Mouse (Mus musculus): Measurements from ENCODE around the gene Olfr98. TPM values are rescaled to one million over a fixed set of nuclear protein-coding genes. Genes with fewer than 3 reads are reported as not detected.
"Not testable (repeated sequence)": the region's sequence is repeated elsewhere in the genome, so short reads cannot be mapped to it uniquely, and the experiment has no call there.

Olfr98 gene
- polyA plus RNA-seq, 1 experiment from 2014 or later = not detected

DNA sequence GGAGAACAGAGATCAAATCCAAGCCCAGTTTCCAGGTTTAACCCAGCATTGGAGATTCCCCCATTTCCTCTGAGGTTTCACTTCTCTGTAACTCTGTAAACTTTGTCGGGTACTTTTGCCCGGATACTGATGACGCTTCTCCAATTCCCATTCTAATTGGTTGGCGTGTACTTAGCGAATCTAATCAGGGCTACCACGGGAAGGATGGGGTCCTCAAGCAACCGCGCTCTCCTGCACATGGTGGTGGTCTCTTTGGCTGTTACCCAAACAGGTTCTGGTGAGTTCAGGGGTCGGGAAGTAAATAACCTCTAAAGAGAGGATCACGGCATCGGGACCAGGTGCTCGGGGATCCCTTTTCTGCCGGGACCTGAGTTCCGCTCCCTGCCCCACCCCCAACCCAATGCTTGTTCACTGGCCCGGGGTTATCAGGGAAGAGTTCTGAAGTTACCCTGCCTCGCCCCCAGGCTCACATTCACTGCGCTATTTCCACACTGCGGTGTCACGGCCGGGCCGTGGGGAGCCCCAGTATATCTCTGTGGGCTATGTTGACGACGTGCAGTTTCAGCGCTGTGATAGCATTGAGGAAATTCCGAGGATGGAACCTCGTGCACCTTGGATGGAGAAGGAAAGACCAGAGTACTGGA lies 6.6 kb upstream of the Olfr98 start, which contains the start of gene H2-M3:
Gene H2-M3, plus strand, starts transcription at position 163 of the 644 bp plus-strand sequence.
- Histone ChIP-seq H3K27ac (ENCODE audit: low read length) (no peak within 1 kb of the TSS), H3K4me3 (ENCODE audit: low read depth, low read length) (peak within 1 kb of the TSS; percentile 44), H3K9me3 (ENCODE audit: control insufficient read depth, low read depth, low read length) (no peaks in the 10 kb centered on the region), H3K9ac (replicated peaks; ENCODE audit: low read depth, low read length) (no peak within 1 kb of the TSS), H3K4me2 (replicated peaks; ENCODE audit: low read depth, low read length) (peak within 1 kb of the TSS; percentile 91), H3K36me3 (ENCODE audit: control insufficient read depth, insufficient read depth, low read length) (no peaks in the 10 kb centered on the region), H3K27me3 (ENCODE audit: control insufficient read depth, insufficient read depth, low read length) (no peaks in the 10 kb centered on the region), H3K4me1 (ENCODE audit: control insufficient read depth, insufficient read depth, low read length) (no peaks in the 10 kb centered on the region)
- WGBS = 4% methylated on average over 26 of the region's 26 CpGs
- ATAC-seq (ENCODE audit: insufficient number of reproducible peaks, insufficient read depth, low FRiP score, low read depth) = peak; percentile 95

DNA sequence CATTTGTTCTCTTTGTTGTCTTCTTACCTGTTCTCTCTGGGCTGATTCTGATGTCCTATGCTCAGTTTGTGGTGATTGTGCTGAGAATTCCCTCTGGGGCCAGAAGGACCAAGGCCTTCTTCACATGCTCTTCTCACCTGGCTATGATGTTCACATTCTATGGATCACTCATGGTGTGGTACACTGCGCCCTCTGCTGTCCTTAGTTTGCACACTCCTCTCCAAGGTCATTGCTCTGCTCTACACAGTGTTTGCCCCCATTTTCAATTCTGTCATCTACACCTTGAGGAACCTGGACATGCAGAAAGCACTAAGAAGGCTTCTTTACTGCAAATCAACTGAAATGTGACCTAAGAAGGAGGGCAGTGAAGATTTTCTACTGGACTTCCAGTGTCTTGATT lies 13.0 kb downstream of the Olfr98 start:
- Histone ChIP-seq H3K9ac (replicated peaks; ENCODE audit: low read depth, low read length) (no peak overlapping the region), H3K27ac (ENCODE audit: low read length) (no peak overlapping the region), H3K9me3 (ENCODE audit: control insufficient read depth, low read depth, low read length) (no peaks in the 10 kb centered on the region), H3K4me1 (ENCODE audit: control insufficient read depth, insufficient read depth, low read length) (no peaks in the 10 kb centered on the region), H3K27me3 (ENCODE audit: control insufficient read depth, insufficient read depth, low read length) (no peaks in the 10 kb centered on the region), H3K4me2 (replicated peaks; ENCODE audit: low read depth, low read length) (no peak overlapping the region), H3K36me3 (ENCODE audit: control insufficient read depth, insufficient read depth, low read length) (no peaks in the 10 kb centered on the region), H3K4me3 (ENCODE audit: low read depth, low read length) (no peak overlapping the region)
- no peak for ATAC-seq (ENCODE audit: insufficient number of reproducible peaks, insufficient read depth, low FRiP score, low read depth)
- WGBS = 7% methylated on average over 1 of the region's 1 CpGs

DNA sequence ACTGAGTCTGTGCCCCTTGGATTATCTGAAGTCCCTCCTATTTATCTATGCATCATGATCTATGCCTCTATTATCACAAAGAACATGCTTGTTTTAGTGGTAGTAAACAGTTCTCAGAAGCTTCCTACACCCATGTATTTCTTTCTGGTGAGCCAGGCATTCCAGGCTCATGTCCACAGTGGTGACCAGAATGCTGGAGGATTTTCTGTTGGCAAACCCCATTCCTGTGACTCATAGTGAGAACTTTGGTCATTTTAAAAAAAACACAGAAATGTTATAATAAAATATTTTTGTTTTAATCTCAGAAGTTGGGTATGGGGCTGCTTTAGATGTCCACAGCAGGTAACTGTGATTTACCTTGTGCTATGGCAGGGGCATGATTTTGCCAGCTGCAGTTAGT lies 14.1 kb downstream of the Olfr98 start:
- Histone ChIP-seq H3K4me3 (ENCODE audit: low read depth, low read length) (no peak overlapping the region), H3K4me1 (ENCODE audit: control insufficient read depth, insufficient read depth, low read length) (no peaks in the 10 kb centered on the region), H3K27ac (ENCODE audit: low read length) (no peak overlapping the region), H3K9ac (replicated peaks; ENCODE audit: low read depth, low read length) (no peak overlapping the region), H3K9me3 (ENCODE audit: control insufficient read depth, low read depth, low read length) (no peaks in the 10 kb centered on the region), H3K36me3 (ENCODE audit: control insufficient read depth, insufficient read depth, low read length) (no peaks in the 10 kb centered on the region), H3K27me3 (ENCODE audit: control insufficient read depth, insufficient read depth, low read length) (no peaks in the 10 kb centered on the region), H3K4me2 (replicated peaks; ENCODE audit: low read depth, low read length) (no peak overlapping the region)
- no peak for ATAC-seq (ENCODE audit: insufficient number of reproducible peaks, insufficient read depth, low FRiP score, low read depth)

DNA sequence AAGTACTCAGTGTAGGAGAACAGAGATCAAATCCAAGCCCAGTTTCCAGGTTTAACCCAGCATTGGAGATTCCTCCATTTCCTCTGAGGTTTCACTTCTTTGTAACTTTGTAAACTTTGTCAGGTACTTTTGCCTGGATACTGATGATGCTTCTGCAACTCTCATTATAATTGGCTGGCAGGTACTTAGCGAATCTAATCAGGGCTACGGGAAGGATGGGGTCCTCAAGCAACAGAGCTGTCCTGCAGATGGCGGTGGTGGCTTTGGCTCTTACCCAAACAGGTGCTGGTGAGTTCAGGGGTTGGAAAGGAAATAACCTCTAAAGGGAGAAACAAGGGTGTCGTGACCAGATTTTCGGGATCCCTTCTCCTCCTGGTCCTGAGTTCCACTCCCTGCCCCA lies 16.8 kb downstream of the Olfr98 start:
- Histone ChIP-seq H3K27ac (ENCODE audit: low read length) (no peak overlapping the region), H3K9me3 (ENCODE audit: control insufficient read depth, low read depth, low read length) (no peaks in the 10 kb centered on the region), H3K4me1 (ENCODE audit: control insufficient read depth, insufficient read depth, low read length) (no peaks in the 10 kb centered on the region), H3K4me3 (ENCODE audit: low read depth, low read length) (no peak overlapping the region), H3K27me3 (ENCODE audit: control insufficient read depth, insufficient read depth, low read length) (no peaks in the 10 kb centered on the region), H3K36me3 (ENCODE audit: control insufficient read depth, insufficient read depth, low read length) (no peaks in the 10 kb centered on the region), H3K9ac (replicated peaks; ENCODE audit: low read depth, low read length) (no peak overlapping the region), H3K4me2 (replicated peaks; ENCODE audit: low read depth, low read length) (no peak overlapping the region)
- peak; percentile 61; the same call in 1 of the 2 replicates for ATAC-seq (ENCODE audit: insufficient number of reproducible peaks, insufficient read depth, low FRiP score, low read depth)
- WGBS = 31% methylated on average over 5 of the region's 5 CpGs

DNA sequence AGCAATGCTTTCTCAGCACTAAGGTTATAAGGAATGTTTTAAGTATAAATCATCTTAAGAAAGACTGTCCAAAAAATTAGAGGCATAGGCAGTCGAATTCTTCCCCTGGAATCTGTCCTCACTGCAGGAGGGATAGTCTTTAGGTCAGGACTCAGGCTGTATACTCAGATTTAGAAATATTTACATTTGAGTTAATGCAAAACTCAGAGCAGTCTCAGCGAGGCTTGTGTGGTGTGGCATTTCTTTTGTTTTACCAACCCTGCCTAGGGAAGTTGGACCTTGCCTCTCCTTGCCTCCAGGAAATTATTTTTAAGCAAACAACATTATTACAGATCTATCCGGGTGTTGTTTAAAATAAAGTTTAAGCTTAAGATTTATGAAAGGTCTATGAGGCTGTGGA lies 21.4 kb downstream of the Olfr98 start:
- Histone ChIP-seq H3K4me3 (ENCODE audit: low read depth, low read length) (no peak overlapping the region), H3K36me3 (ENCODE audit: control insufficient read depth, insufficient read depth, low read length) (no peaks in the 10 kb centered on the region), H3K4me2 (replicated peaks; ENCODE audit: low read depth, low read length) (no peak overlapping the region), H3K4me1 (ENCODE audit: control insufficient read depth, insufficient read depth, low read length) (no peaks in the 10 kb centered on the region), H3K9ac (replicated peaks; ENCODE audit: low read depth, low read length) (no peak overlapping the region), H3K27ac (ENCODE audit: low read length) (no peak overlapping the region), H3K9me3 (ENCODE audit: control insufficient read depth, low read depth, low read length) (no peaks in the 10 kb centered on the region), H3K27me3 (ENCODE audit: control insufficient read depth, insufficient read depth, low read length) (no peaks in the 10 kb centered on the region)
- WGBS = 11% methylated on average over 3 of the region's 3 CpGs
- ATAC-seq (ENCODE audit: insufficient number of reproducible peaks, insufficient read depth, low FRiP score, low read depth) = 0 out of 2 replicates have a peak, but pooled peaks have one; percentile 46

DNA sequence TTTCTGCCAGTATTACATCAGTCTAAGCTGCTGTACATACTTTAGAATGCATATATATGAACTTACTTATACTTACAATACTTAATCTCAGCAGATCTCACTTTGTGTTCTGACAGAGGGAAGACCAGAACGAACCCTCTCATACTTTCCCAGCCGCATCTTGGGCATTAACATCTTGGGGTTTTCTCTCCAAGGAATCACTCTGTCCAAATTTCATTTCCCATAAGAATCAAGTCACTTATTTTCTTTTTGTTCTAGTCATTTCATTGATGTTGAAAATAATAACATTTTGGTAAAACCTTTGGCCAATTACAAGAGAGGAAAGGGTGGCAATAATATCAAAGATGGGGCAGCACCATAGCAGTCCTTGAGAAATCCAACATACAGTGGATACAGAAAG lies 26.3 kb downstream of the Olfr98 start, which contains the start of gene Olfr97:
Gene Olfr97, minus strand, starts transcription at position 101 of the 400 bp plus-strand sequence.
- H3K4me1 ChIP-seq (ENCODE audit: control insufficient read depth, insufficient read depth, low read length); H3K27ac ChIP-seq (ENCODE audit: low read length); H3K4me3 ChIP-seq (ENCODE audit: low read depth, low read length); H3K27me3 ChIP-seq (ENCODE audit: control insufficient read depth, insufficient read depth, low read length); H3K9ac ChIP-seq (replicated peaks; ENCODE audit: low read depth, low read length); H3K36me3 ChIP-seq (ENCODE audit: control insufficient read depth, insufficient read depth, low read length); ATAC-seq (ENCODE audit: insufficient number of reproducible peaks, insufficient read depth, low FRiP score, low read depth); H3K9me3 ChIP-seq (ENCODE audit: control insufficient read depth, low read depth, low read length); H3K4me2 ChIP-seq (replicated peaks; ENCODE audit: low read depth, low read length): not testable (repeated sequence)
- 92% methylated on average over 2 of the region's 2 CpGs for whole genome bisulfite sequencing

DNA sequence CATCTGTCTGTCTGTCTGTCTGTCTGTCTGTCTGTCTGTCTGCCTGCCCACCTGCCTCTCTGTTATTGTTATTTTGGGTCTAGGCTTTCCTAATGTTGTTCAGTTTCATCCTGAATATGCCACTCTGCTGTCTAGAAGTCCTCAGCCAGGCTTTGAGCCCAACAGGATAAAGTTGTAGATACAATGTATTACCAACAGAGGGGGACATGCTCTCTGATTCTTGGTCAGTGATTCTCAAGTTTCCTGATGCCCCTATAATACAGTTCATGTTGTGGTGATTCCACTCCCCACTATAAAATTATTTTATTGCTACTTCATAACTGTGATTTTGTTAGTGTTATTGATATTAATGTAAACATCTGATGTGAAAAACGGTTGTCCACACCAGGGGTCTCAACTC lies 41.7 kb downstream of the Olfr98 start:
- Histone ChIP-seq H3K4me2 (replicated peaks; ENCODE audit: low read depth, low read length) (no peak overlapping the region), H3K27me3 (ENCODE audit: control insufficient read depth, insufficient read depth, low read length) (no peaks in the 10 kb centered on the region), H3K27ac (ENCODE audit: low read length) (no peak overlapping the region), H3K9ac (replicated peaks; ENCODE audit: low read depth, low read length) (no peak overlapping the region), H3K4me1 (ENCODE audit: control insufficient read depth, insufficient read depth, low read length) (no peaks in the 10 kb centered on the region), H3K4me3 (ENCODE audit: low read depth, low read length) (no peak overlapping the region), H3K9me3 (ENCODE audit: control insufficient read depth, low read depth, low read length) (no peaks in the 10 kb centered on the region; the same call in 1 of the 2 replicates), H3K36me3 (ENCODE audit: control insufficient read depth, insufficient read depth, low read length) (no peaks in the 10 kb centered on the region)
- ATAC-seq (ENCODE audit: insufficient number of reproducible peaks, insufficient read depth, low FRiP score, low read depth) = no peak
- 18% methylated on average over 1 of the region's 1 CpGs for WGBS

DNA sequence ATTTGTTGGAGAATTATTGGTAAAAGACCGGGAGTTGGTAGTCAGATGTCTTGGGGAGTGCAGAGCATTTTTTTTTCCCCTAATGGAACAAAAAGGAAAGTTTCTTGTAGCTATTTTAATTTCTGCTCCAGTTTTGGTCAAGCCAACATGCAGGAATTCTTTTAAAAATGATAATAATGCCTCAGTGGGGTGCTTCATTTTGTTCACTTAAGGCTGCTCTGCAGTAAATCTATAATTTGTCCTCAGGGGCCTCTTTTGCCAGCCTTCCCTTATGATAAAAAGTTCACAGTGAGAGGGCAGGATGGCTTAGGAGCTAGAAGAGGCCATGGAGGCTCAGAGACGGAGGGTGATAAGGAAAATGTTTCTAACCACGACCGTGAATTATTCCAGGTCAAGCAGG lies 43.7 kb downstream of the Olfr98 start, which contains the start of gene Olfr96:
Gene Olfr96, plus strand, starts transcription at position 301 of the 400 bp plus-strand sequence.
- Histone ChIP-seq H3K27ac (ENCODE audit: low read length) (no peak within 1 kb of the TSS), H3K9me3 (ENCODE audit: control insufficient read depth, low read depth, low read length) (no peaks in the 10 kb centered on the region; the same call in 1 of the 2 replicates), H3K4me2 (replicated peaks; ENCODE audit: low read depth, low read length) (no peak within 1 kb of the TSS), H3K4me3 (ENCODE audit: low read depth, low read length) (no peak within 1 kb of the TSS), H3K36me3 (ENCODE audit: control insufficient read depth, insufficient read depth, low read length) (no peaks in the 10 kb centered on the region), H3K4me1 (ENCODE audit: control insufficient read depth, insufficient read depth, low read length) (no peaks in the 10 kb centered on the region), H3K9ac (replicated peaks; ENCODE audit: low read depth, low read length) (no peak within 1 kb of the TSS), H3K27me3 (ENCODE audit: control insufficient read depth, insufficient read depth, low read length) (no peaks in the 10 kb centered on the region)
- 61% methylated on average over 4 of the region's 4 CpGs for WGBS
- no peak for ATAC-seq (ENCODE audit: insufficient number of reproducible peaks, insufficient read depth, low FRiP score, low read depth)

DNA sequence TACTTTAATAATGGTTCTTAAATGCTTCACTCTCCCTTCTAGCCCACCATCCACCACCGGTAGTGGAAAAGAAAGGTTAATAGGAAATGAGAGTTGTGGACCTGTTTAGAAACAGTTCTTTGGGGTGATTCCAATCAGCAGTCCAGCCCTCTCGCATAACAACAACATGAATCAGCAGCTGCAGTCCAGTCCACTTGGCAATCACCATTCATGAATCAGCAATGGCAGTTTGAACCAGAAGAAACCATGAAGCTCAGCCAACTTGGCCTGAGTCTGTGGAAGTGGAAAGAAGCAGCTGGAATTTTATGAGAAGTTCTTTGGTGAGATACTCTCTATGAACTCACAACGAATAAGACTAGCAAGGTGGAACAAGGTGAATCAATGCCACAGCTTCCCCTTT lies 45.1 kb downstream of the Olfr98 start:
- no peak for ATAC-seq (ENCODE audit: insufficient number of reproducible peaks, insufficient read depth, low FRiP score, low read depth)
- no peak overlapping the region for H3K9ac ChIP-seq (replicated peaks; ENCODE audit: low read depth, low read length)
- H3K27me3 ChIP-seq (ENCODE audit: control insufficient read depth, insufficient read depth, low read length) = no peaks in the 10 kb centered on the region
- no peak overlapping the region for H3K4me3 ChIP-seq (ENCODE audit: low read depth, low read length)
- 89% methylated on average over 3 of the region's 3 CpGs for WGBS
- H3K27ac ChIP-seq (ENCODE audit: low read length) = no peak overlapping the region
- H3K9me3 ChIP-seq (ENCODE audit: control insufficient read depth, low read depth, low read length) = no peaks in the 10 kb centered on the region; the same call in 1 of the 2 replicates
- no peaks in the 10 kb centered on the region for H3K4me1 ChIP-seq (ENCODE audit: control insufficient read depth, insufficient read depth, low read length)
- no peaks in the 10 kb centered on the region for H3K36me3 ChIP-seq (ENCODE audit: control insufficient read depth, insufficient read depth, low read length)
- H3K4me2 ChIP-seq (replicated peaks; ENCODE audit: low read depth, low read length) = no peak overlapping the region

Measured in stomach, embryonic 14.5 days (tissue).